Mouse (Mus musculus) heart, postnatal 36 days (tissue): ENCODE measurements at regions not wholly inside any gene's neighbourhood (a gene's known extent, or its start where the extent isn't known, plus 50 kb on each side); places are given as distances from the start of the nearest gene placed in this dataset.

Experiments
- DNase-seq, 2 experiments: peaks; one replicate each; pipeline ENCODE4 v3.0.0; 2021 to 2022
- intact Hi-C: fragments of 180-260 bp; cut with DNase I; formaldehyde crosslinking; loops from one replicate; pipeline ENCODE4 v1.15.1; 2025

- no peak for DNase-seq
- intact Hi-C loops, result no loop called here
Observed at GRCm38 (mm10) chr12:39070331-39071045, 291.3 kb downstream of the Etv1 start.

DNA sequence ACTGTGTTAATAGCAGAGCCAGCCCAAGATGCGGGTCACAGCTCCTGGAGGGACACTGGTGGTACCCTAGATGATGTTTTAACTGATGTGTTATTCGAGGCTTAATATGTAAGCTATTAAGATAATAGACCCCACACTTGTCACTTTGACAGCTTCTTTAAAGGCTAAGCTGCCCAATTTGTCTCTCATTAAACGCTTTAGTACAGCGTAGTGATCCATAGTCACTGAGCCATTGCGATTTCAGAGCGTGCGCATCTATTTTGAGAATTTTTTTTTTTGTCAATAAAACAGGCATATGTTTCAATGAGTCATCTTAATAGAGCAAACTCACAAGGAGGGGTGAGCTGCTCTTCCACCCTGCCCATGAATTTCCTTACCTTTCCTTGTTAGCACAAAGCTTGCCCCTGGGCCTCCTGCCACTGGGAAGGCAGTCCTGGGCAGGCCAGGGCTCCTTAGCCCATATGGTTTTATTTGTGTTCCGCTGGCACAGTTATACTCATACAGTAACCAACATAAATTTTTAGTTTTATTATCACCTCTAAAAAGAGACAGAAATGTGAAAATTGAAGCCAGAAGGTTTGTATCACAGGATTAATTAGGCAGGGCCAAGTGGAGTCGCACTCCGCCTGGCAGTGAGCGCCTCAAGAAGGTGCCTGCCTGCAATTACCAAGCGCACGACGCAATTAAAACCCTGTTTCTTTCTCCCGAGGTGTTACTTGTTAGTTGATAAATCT, 294.3 kb downstream of the Etv1 start:
- intact Hi-C loops, result no loop called here

DNA sequence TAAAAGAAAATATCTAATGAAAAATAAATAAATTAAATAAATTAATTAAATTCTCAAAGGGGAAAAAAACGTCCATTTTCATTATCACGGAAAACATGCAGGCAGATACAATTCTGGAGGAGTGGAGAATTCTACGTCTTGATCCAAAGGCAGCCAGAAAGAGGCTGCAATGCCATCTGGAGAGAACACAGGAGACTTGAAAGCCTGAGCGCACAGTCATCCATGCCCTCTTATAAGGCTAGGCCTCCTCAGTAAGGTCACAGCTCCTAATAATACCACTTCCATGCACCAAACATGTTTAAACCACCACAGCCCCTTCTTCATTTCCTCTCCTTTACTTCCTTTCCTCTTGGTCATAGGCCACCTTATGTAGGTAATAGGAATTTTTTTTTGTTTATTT, 307.1 kb downstream of the Etv1 start:
- intact Hi-C loops, result no loop called here
- DNase-seq, result no peak

More for the DNA sequence above, 294.3 kb downstream of the Etv1 start:
- no peak for DNase-seq

GRCm38 (mm10) chr12:39094638-39095230, 315.6 kb downstream of the Etv1 start:
- intact Hi-C loops, result no loop called here
- DNase-seq, result no peak

GRCm38 (mm10) chr12:39123391-39124095, 344.4 kb downstream of the Etv1 start:
- no peak for DNase-seq
- intact Hi-C loops, result no loop called here

- DNase-seq, result no peak
- intact Hi-C loops, result no loop called here
Observed at GRCm38 (mm10) chr12:39154689-39155088, 375.5 kb downstream of the Etv1 start.

DNA sequence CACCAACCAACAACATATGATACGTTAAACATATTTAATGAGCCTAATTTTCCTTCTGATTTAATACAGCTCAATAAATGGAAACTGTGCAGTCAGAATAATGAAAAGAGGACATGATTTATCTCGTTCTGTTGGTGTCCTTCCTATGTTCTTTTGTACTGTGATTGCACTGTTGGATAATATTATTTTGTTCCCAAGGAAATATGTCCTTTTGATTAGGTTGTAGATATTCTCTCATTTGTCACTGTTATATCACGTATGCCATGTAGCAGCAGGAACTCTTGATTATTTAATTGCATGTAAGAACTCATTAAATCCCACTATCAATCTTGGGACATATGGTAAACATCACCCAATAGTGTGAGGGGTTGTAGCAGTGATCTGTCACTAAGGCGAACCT, 397.8 kb downstream of the Etv1 start:
- no peak for DNase-seq

DNA sequence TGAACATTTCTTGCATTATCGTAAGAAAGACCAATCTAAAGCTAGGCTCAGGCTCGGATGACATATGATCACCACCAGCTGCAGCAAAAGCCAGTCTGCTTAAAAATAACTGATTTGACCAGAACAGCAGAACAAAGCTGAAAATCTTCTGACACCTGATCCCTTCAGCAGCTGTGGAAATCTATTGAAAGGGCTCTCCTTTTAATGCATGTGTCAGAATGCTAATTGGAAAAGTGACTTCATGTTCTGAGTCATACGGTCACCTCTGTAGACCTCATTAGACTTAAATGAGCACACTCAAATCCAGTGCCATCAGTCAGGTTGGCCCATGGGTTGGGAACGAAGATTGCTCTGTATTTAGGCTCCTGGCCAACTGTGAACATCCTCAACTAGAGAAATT, 444.9 kb downstream of the Etv1 start:
- intact Hi-C loops, result no loop called here
- no peak for DNase-seq

More for the DNA sequence above, 397.8 kb downstream of the Etv1 start:
- intact Hi-C loops, result no loop called here

DNA sequence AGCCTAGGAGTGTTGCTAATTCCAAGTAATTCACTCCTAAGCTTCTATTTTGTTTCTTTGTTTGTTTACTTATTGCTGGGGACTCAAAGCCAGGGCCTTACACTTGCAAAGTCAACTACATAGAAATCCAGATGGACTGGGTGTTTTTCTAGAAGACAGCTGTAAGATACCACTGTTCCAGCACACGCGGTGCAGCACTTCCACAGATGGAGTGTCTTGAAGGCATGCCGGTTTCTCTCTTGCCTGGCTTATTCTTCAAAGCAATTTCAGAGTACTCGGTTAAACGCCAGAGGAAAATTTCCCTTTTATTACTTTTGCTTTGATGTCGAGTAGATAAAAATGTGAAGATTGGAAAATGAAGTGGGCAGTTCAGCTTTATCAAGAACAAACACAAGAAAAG, 477.4 kb downstream of the Etv1 start:
- DNase-seq, result no peak
- intact Hi-C loops, result no loop called here

DNA sequence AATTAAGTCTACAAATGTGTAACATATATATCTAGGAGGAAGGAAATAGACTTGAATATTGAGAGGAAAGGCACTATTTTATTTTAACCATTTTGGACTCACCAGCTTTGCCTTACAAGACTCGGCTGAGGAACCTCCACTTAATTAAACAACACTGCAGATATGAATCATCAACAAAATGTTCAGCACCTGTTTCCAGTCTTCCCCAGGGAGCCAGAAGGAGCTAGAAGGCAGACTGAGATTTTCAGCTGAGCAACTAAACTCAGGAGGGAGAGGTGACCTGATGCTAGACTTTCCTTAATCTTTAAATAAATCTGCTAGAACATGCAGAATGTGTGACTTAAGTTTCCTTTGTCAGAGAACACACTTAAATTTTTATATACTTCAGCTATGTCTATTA, 478.4 kb downstream of the Etv1 start:
- intact Hi-C loops, result no loop called here
- DNase-seq, result no peak

DNA sequence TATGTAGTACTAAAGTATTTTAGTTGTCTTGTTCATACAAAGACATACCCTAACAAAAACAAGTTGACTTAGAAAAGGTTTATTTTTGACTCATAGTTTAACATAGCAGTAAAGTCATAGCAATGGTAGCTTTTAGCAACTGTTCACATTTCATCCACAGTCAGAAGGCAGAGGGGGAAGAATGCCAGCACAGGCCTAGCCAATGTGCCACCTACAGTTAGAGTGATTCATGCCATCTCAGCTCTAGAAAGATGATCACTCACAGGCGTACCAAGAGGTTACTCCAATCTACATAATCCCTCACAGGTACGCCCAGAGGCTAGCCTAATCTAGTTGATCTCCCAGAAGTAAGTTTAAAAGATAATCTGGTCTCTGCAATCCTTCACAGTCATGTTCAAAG, 510.5 kb downstream of the Etv1 start:
- intact Hi-C loops, result no loop called here
- no peak for DNase-seq

- no peak for DNase-seq
- intact Hi-C loops, result no loop called here
Observed at GRCm38 (mm10) chr12:39301351-39302212, 522.4 kb downstream of the Etv1 start.

DNA sequence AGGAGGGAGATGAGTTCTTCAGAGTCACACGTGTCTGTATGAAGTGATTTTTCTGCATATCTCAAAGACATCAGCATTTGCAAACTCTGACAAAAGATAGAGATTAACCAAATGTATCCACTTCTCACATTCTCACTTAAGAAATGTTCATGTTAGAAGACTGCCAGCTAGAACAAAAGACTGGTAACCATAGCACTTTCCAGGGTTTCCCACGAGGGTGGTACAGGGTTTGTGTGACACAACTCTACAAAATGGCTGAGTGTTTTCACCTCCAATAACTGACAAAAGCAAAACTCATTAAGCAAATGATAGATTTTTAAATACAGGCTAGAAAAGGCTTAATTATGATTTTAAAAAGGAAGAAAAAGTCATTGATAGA, 523.0 kb downstream of the Etv1 start:
- intact Hi-C loops, result no loop called here
- DNase-seq, result no peak

GRCm38 (mm10) chr12:39307746-39308145, 528.6 kb downstream of the Etv1 start:
- DNase-seq, result no peak
- intact Hi-C loops, result no loop called here

DNA sequence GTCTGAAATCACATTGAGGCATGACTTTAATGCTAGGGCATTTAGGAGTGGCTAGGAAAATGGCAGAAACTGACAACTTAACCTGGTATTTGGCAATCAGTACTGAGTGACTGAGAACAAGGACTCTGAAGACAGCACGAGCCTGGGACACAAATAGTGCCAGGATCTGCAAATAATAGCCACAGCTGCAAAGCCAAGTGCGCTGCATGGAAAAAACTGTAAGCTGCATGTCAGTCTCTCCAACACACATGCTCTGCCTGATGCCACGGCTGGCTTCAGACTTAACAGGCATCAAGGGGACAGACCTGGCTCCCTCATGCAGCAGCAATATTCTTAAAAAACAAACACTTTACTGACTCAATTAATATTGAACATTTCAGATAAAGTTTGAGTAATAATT, 530.7 kb downstream of the Etv1 start:
- intact Hi-C loops, result no loop called here

DNA sequence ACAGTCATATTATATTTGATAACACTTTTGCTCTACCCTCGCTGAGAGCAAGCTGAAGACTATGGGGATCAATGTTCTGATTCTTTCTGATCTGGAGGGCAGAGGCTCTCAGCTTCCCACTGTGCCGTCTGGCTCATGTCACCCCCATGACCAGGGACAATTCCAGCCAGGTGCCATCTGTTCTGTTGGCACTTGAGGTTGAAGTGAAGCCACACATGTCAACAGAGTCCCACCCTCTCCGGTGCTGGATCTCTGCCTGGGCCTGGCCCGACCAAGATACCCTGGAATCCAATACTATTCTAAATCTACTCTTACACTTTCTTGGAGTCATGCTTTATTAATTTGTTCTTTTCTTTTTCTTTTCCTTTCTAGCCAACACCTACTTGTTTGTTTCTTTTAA, 538.0 kb downstream of the Etv1 start:
- no peak for DNase-seq
- intact Hi-C loops, result no loop called here

More for the DNA sequence above, 530.7 kb downstream of the Etv1 start:
- DNase-seq, result no peak

- intact Hi-C loops, result no loop called here
Observed at GRCm38 (mm10) chr12:39321453-39321852, 542.3 kb downstream of the Etv1 start.

GRCm38 (mm10) chr12:39326157-39326556, 547.0 kb downstream of the Etv1 start:
- DNase-seq, result peak in 1 of 2 experiments; percentile 2
- intact Hi-C loops, result no loop called here

More at GRCm38 (mm10) chr12:39321453-39321852, 542.3 kb downstream of the Etv1 start:
- no peak for DNase-seq

GRCm38 (mm10) chr12:39326668-39327299, 547.6 kb downstream of the Etv1 start:
- intact Hi-C loops, result no loop called here
- DNase-seq, result no peak

- DNase-seq, result no peak
- intact Hi-C loops, result no loop called here
Observed at GRCm38 (mm10) chr12:39328377-39328776, 549.2 kb downstream of the Etv1 start.
